Mouse (Mus musculus) testis, adult 10 weeks (tissue): ENCODE data around the gene Rcn1. TPM values are rescaled to one million over a fixed set of nuclear protein-coding genes. Genes with fewer than 3 reads are reported as not detected.

Experiments
- polyA plus RNA-seq: library from polyadenylated mRNA; stranded (reverse); fragments of 350-450 nt; fragmentation: Illumina TruSeq; extraction: RNeasy Lipid Tissue Mini Kit (QIAGEN cat#74804); gene quantifications from one replicate; pipeline ENCODE4 v1.2.3, GENCODE M21; 2014; ENCODE audit warnings: low read depth, low replicate concordance

The Rcn1 gene
- polyA plus RNA-seq = 10.8 TPM

DNA sequence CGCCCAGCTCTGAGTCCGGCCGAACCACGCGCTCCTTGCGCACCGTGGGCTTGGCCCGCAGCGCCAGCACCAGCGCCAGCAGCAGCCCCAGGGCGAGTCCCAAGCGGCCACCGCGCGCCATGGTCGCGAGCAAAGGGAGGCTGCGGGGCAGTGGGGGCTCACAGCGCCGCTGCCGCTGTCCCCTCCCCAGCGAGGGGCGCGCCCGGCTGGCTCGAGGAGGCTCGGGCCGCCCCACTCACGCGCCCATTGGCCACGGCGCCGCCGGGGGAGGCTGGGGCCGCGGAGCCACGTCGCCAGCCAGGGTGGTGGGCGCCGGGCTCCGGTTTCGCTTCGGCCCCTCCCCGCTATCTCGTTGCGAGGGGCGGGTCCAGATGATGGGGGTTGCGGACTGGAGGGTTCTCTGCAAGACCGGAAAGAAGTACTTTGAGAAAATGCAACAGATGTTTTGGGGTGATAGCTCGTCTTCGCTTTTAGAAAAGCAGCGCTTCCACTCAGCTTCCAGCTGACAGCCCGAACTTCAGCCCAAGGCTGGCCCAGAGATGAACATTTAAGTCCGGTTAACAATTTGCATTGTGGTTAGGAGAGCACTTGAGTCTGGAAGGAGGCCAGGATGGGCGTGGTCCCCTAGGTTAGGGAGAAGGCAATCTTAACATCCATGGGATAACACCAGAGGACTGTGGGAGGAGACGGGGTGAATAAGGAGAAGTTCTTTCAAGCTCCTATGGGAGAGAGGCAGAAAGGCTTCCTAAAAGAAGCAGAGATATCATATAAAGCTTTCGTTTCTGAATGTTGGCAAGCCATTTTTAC lies at the start of gene Rcn1:
TSS of gene Rcn1 (minus strand) at position 235 of the 807 bp plus-strand sequence.

Other genes starting within 250 kb of the Rcn1 start
- gene Them7, start 175.0 kb downstream of the Rcn1 start, polyA plus RNA-seq = not detected